Mouse (Mus musculus) embryonic facial prominence, embryonic 13.5 days (tissue): ENCODE results near the gene Ethe1. TPM values are rescaled to one million over a fixed set of nuclear protein-coding genes. Genes with fewer than 3 reads are reported as not detected.
"Not testable (repeated sequence)": the region's sequence is repeated elsewhere in the genome, so short reads cannot be mapped to it uniquely, and the experiment has no call there.

ENCODE experiments used
- ATAC-seq: fragments of 200-750 bp; cut with Nextera tagmentation; 2 replicates; pipeline ENCODE4 v1.8.0; 2017; ENCODE audit warnings: low read depth; ENCODE audit not compliant: insufficient number of reproducible peaks, insufficient read depth, low FRiP score, low TSS enrichment
- H3K27ac ChIP-seq: fragments of 300-500 bp; sonication (generic); 2 replicates; pipeline ENCODE4 v1.5.1; 2015; ENCODE audit warnings: moderate library complexity, mild to moderate bottlenecking, inconsistent platforms
- H3K27me3 ChIP-seq: fragments of 300-500 bp; sonication (generic); 2 replicates; pipeline ENCODE4 v1.6.1; 2015; ENCODE audit warnings: mild to moderate bottlenecking, inconsistent platforms
- H3K36me3 ChIP-seq: fragments of 300-500 bp; sonication (generic); 2 replicates; pipeline ENCODE4 v1.6.1; 2015; ENCODE audit warnings: mild to moderate bottlenecking, inconsistent platforms
- H3K4me1 ChIP-seq: fragments of 300-500 bp; sonication (generic); 2 replicates; pipeline ENCODE4 v1.6.1; 2015; ENCODE audit warnings: inconsistent platforms
- H3K4me2 ChIP-seq: fragments of 300-500 bp; sonication (generic); 2 replicates; pipeline ENCODE4 v1.6.1; 2015; ENCODE audit warnings: moderate library complexity, mild to moderate bottlenecking, inconsistent platforms
- H3K4me3 ChIP-seq: fragments of 300-500 bp; sonication (generic); 2 replicates; pipeline ENCODE4 v1.5.1; 2015; ENCODE audit warnings: mild to moderate bottlenecking, inconsistent platforms
- H3K9ac ChIP-seq: fragments of 300-500 bp; sonication (generic); 2 replicates; pipeline ENCODE4 v1.6.1; 2015; ENCODE audit warnings: mild to moderate bottlenecking, inconsistent platforms
- H3K9me3 ChIP-seq: fragments of 300-500 bp; sonication (generic); 2 replicates; pipeline ENCODE4 v1.6.1; 2016; ENCODE audit warnings: inconsistent platforms
- WGBS: fragments of 180-500 bp; shearing (Covaris S2); methylation state at CpG from one replicate; pipeline ENCODE4 v1.1.7; 2015; ENCODE audit warnings: mixed read lengths; 5-methylcytosine and 5-hydroxymethylcytosine counted together
- polyA plus RNA-seq: library from polyadenylated mRNA; unstranded; fragments of >200 nt; fragmentation: Nextera tagmentation; extraction: Ambion mirVana; gene quantifications from 2 replicates; pipeline ENCODE4 v1.2.1, GENCODE M21; 2015

Gene Ethe1
- polyA plus RNA-seq, 1 experiment from 2014 or later: 26.0 TPM

DNA sequence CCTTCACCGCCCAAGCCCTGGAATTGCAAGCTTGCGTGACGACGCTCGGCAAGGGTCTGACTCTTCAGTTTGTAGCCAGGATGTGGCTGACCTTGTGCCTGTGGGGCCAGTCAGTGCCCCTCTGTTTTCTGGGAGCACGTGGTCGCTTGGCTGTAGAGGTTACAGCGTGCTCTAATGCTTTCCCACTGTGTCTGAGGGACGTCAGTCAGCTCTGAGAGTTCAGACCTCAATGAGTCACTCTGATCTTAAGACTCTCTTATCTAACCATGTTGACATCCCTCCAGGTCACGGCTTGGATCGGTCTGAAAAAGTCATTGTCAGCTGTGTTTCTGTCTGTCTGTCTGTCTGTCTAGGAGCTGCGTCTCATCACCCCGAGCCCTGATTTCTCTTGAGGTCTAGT, 27.5 kb downstream of the Ethe1 start:
- H3K27ac ChIP-seq: no peak overlapping the region
- H3K36me3 ChIP-seq: no peaks in the 10 kb centered on the region
- 73% methylated on average over 13 of the region's 13 CpGs for WGBS
- ATAC-seq: no peak
- H3K4me1 ChIP-seq: peaks cover 24% of the 10 kb centered on the region
- peaks cover 54% of the 10 kb centered on the region for H3K27me3 ChIP-seq
- no peak overlapping the region for H3K4me2 ChIP-seq
- H3K9me3 ChIP-seq: 0 out of 2 replicates have a peak, but pooled peaks cover 2% of the 10 kb centered on the region
- H3K9ac ChIP-seq: no peak overlapping the region
- no peak overlapping the region for H3K4me3 ChIP-seq

DNA sequence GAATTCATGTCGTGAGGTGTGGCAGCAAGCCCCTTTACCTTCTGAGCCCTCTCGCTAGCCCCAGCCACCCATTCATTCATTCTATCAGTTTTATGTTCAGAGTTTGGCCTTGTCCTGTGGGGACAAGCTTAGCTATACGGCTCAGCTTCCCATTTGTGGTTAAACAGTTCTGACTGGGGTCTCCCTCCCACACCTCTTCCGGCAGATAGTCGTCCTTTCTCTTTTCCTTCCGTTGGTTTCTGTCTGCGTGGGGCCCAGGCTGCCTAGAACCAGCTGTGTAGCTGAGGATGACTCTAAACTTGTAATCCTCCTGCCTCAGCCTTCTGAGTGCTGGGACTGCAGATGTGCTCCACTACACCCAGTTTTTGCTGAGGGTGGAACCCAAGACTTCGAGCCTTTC, 30.4 kb downstream of the Ethe1 start:
- Histone ChIP-seq H3K9me3 (peaks cover 7% of the 10 kb centered on the region; the same call in 1 of the 2 replicates), H3K9ac (no peak overlapping the region)
- WGBS: 83% methylated on average over 8 of the region's 8 CpGs

DNA sequence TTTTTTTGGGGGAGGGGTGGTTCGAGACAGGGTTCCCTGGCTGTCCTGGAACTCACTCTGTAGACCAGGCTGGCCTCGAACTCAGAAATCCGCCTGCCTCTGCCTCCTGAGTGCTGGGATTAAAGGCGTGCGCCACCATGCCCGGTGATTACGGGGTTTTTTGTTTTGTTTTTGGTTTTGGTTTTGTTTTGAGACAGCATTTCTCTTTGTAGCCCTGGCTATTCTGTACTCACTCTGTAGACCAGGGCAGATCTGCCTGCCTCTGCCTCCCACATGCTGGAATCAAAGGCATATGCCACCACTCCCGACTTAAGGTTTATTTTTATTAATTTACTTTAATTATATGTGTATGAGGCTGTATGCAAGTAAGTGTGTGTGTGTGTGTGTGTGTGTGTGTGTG, 31.0 kb downstream of the Ethe1 start:
- H3K4me1 ChIP-seq, H3K4me3 ChIP-seq, H3K27ac ChIP-seq, H3K9me3 ChIP-seq, H3K9ac ChIP-seq, H3K36me3 ChIP-seq, H3K4me2 ChIP-seq, ATAC-seq: not testable (repeated sequence)
- peaks cover 19% of the 10 kb centered on the region for H3K27me3 ChIP-seq
- 88% methylated on average over 8 of the region's 8 CpGs for WGBS

More for the DNA sequence above, 30.4 kb downstream of the Ethe1 start:
- H3K4me1 ChIP-seq: peaks cover 2% of the 10 kb centered on the region; the same call in 1 of the 2 replicates
- peaks cover 25% of the 10 kb centered on the region for H3K27me3 ChIP-seq
- no peak overlapping the region for H3K4me2 ChIP-seq
- H3K36me3 ChIP-seq: peaks cover 5% of the 10 kb centered on the region; the same call in 1 of the 2 replicates
- H3K27ac ChIP-seq: no peak overlapping the region
- H3K4me3 ChIP-seq: no peak overlapping the region
- ATAC-seq: no peak

DNA sequence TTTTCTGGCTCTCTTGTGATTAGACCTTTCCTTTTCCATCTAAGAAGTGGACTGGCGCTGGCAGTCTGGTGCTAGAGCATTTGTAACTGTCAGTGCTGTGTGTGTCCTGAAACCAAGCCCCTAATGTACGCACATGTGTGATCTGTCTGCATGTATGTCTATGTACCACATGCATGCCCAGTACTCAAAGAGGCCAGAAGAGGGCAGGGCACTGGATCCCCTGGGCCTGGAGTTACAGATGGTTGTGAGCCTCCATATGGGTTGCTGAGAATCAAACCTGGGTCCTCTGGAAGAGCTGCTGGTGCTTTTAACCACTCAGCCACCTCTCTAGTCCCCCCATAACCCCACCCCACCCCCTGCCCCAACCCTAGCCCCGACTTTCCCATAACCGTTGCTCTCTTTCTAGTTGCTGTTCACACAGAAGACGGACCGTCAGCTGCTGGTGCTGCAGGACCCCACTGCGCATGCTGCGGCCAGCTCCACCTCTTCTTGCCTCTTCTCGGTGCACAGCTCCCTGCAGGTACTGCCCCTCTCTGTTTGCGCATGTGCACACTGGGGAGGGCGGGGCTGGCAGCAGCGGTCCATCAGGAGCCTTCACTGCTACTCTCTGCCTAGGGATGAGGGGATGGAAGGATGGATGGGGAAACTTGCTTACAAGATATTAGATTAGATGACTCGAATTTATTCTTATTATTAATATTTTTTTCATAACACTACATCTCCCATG, 32.5 kb downstream of the Ethe1 start:
- peaks cover 5% of the 10 kb centered on the region; the same call in 1 of the 2 replicates for H3K36me3 ChIP-seq
- H3K4me1 ChIP-seq: no peaks in the 10 kb centered on the region; the same call in 1 of the 2 replicates
- H3K4me3 ChIP-seq: no peak overlapping the region
- no peak overlapping the region for H3K27ac ChIP-seq
- 55% methylated on average over 13 of the region's 13 CpGs for WGBS
- H3K9me3 ChIP-seq: peaks cover 7% of the 10 kb centered on the region; the same call in 1 of the 2 replicates
- no peak for ATAC-seq
- H3K4me2 ChIP-seq: no peak overlapping the region
- no peak overlapping the region for H3K9ac ChIP-seq
- H3K27me3 ChIP-seq: peaks cover 4% of the 10 kb centered on the region; the same call in 1 of the 2 replicates

DNA sequence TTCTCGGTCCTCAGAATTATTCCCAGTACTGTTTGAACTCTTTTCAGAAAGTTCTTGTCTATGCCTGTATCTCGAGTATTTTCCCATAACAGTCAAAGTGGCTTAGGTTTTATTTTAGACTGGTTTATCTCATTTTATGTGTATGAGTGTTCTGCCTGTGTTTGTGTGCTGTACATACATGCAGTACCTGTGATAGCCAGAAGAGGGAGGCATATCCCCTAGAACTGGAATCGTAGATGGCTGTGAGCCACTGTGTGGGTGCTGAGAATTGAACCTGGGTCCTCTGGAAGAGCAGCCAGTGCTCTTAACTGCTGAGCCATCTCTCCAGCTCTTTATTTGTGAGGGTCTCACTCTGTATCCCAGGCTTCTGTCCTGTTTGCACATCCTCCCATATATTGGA, 33.9 kb downstream of the Ethe1 start:
- no peak overlapping the region for H3K4me2 ChIP-seq
- WGBS: 86% methylated on average over 3 of the region's 3 CpGs
- no peak for ATAC-seq

DNA sequence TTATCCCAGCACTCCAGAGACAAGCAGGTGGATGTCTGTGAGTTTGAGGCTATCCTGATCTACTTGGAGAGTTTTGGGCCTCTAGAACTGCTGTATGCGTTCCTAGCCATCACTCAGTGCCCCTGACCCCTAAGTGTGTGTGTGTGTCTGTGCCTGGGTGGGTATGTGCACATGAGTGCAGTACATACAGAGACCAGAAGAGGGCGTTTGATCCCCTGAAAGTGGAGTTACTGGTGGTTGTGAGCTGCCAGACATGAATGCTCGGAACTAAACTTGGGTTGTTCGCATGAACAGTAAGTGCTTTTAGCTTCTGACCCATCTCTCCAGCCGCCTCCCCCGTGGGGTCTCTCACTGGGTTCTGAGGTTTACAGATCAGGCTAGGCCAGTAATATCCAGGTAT, 35.6 kb downstream of the Ethe1 start:
- Histone ChIP-seq H3K9ac (no peak overlapping the region), H3K4me1 (no peaks in the 10 kb centered on the region; the same call in 1 of the 2 replicates), H3K36me3 (peaks cover 5% of the 10 kb centered on the region; the same call in 1 of the 2 replicates), H3K4me2 (no peak overlapping the region), H3K27ac (no peak overlapping the region), H3K4me3 (no peak overlapping the region), H3K9me3 (peaks cover 7% of the 10 kb centered on the region; the same call in 1 of the 2 replicates), H3K27me3 (no peaks in the 10 kb centered on the region)
- WGBS: 85% methylated on average over 6 of the region's 6 CpGs
- no peak for ATAC-seq

More for the DNA sequence above, 33.9 kb downstream of the Ethe1 start:
- Histone ChIP-seq H3K4me3 (no peak overlapping the region), H3K36me3 (peaks cover 5% of the 10 kb centered on the region; the same call in 1 of the 2 replicates), H3K9me3 (peaks cover 7% of the 10 kb centered on the region; the same call in 1 of the 2 replicates), H3K9ac (no peak overlapping the region), H3K27me3 (no peaks in the 10 kb centered on the region), H3K4me1 (no peaks in the 10 kb centered on the region; the same call in 1 of the 2 replicates), H3K27ac (no peak overlapping the region)

DNA sequence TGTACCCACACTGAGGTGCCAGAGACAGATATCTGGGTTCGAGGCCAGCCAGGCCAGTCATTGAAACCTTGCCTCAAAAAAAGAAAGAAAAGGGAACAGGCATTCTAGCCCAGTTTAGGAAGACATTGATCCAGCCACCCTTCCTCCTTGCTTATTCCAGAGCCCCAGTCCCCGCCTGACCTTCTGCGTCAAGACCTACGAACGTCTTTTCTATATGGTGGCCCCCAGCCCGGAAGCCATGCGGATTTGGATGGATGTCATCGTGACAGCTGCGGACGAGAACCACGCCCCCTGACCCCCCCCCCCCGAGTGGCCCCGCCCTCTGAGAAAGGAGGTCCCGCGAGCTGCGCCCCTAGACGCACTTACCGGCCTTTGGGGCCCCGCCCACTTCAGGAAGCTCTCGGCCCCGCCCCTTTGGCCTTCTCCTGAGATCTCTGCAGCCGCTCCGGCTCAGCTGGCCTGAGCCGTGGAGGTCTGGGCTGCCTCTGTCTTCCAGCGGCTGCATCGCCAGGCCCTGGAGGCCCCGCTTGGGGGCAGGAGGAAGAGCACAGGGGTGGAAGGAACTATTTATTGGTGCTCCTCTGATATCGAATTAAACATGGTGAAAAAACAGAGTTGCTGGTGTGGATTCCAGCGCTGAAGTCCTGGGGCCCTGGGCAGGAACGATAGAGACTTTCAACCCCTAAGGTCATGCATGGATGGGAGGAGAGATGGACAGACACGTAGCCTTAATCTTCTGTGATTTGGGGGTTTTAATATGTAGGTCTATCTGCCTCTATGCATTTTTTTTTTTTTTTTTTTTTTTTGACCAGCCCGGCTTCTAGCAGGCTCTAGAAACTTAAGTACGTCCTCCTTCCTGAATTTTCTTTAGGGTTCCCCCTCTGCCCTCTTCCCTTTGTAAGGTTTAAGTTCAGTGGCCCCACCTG, 41.6 kb downstream of the Ethe1 start:
- Histone ChIP-seq H3K36me3 (no peaks in the 10 kb centered on the region), H3K9me3 (no peaks in the 10 kb centered on the region), H3K27ac (peak overlapping the region; percentile 22; the same call in 1 of the 2 replicates), H3K9ac (peak overlapping the region; percentile 68), H3K4me2 (peak overlapping the region; percentile 66), H3K27me3 (no peaks in the 10 kb centered on the region), H3K4me1 (peaks cover 8% of the 10 kb centered on the region), H3K4me3 (peak overlapping the region; percentile 42)
- ATAC-seq: peak; percentile 49; the same call in 1 of the 2 replicates
- WGBS: 8% methylated on average over 32 of the region's 33 CpGs

DNA sequence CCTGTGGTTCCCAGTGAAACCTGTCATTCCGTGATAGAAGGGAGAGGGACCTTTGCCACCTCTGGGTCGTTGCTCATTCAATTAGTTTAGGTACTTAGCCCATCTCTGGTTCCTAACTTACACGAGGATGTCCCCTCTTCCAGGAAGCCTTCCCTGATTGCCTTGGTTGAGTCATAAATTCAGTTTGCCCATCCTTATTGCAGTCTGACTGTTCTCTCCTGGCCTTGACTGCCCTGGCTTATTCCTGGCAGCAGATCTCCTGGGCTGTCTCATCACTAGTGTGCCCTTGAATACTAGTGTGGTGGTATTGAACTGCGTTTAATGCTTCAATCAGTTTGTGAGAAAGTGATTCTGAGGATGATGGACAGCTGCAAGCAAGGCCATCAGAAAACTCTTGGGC, 42.3 kb downstream of the Ethe1 start:
- Histone ChIP-seq H3K27me3 (peaks cover under 1% of the 10 kb centered on the region; the same call in 1 of the 2 replicates), H3K9me3 (no peaks in the 10 kb centered on the region), H3K36me3 (no peaks in the 10 kb centered on the region), H3K4me2 (peak overlapping the region; percentile 66; the same call in 1 of the 2 replicates), H3K9ac (no peak overlapping the region), H3K4me3 (no peak overlapping the region), H3K27ac (no peak overlapping the region), H3K4me1 (peaks cover 8% of the 10 kb centered on the region)
- no peak for ATAC-seq
- WGBS: 66% methylated on average over 4 of the region's 4 CpGs

DNA sequence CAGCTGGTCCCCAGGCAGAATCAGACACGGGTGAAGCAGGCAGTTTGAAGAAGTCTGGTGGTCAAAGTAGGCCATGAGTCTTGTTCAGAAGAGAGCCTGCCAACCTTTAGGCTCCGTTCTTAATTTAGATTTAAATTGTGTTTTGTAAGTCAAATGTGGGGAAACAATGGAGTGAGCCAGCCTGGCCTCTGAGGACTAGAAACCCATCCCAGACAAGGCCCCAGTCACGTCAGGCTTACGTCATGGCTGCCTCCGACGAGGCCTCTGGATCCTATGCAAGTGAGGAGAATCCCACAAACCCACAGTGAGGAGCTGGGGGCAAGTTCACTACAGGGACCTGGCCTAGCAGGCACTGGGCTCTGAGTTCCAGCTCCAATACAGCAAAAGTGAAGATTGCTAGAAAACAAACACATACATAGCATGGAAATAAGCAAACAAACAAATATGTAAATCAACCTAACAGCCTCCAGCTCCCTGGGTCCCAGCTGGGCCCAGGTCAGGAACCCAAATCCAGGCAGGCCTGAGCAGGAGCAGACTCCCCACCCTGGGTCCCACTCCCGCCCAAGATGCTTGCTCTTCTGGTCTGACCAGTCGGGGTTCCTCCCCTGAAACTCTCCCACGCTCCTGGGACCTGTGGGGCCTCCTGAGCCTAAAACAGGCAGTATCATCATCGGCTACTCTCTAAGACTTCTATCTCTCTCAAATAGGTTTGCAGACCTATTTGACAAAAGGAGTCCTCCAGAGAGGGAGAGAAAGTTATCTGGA, 43.0 kb downstream of the Ethe1 start:
- H3K4me1 ChIP-seq: peaks cover 8% of the 10 kb centered on the region
- no peak overlapping the region for H3K4me2 ChIP-seq
- no peak overlapping the region for H3K9ac ChIP-seq
- no peak overlapping the region for H3K4me3 ChIP-seq
- H3K9me3 ChIP-seq: no peaks in the 10 kb centered on the region
- H3K27me3 ChIP-seq: peaks cover 4% of the 10 kb centered on the region; the same call in 1 of the 2 replicates
- ATAC-seq: no peak
- H3K36me3 ChIP-seq: no peaks in the 10 kb centered on the region
- WGBS: 60% methylated on average over 10 of the region's 10 CpGs
- H3K27ac ChIP-seq: peak overlapping the region; percentile 34; the same call in 1 of the 2 replicates

DNA sequence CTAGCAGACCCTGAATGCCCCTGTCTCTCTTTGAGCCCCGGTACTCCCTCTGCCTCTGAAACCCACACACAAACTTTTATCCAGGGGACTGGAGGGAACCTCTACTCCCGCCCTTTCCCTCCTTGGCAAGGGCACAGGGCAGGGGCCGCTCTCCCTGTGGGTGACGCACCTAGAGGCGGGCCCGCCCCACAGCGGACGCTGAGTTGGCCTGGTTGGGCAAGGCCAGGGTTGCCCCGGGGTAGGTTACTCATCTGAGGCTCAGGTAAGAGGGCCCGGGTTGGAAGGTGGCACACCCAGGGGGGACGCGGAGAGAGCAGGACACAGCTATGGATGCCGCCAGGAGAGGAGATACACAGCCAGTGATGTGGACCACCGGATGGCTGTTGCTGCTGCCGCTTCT, 48.9 kb downstream of the Ethe1 start, which contains the start of gene Lypd3:
Lypd3 (plus strand) TSS at position 287 of the 400 bp plus-strand sequence.
- peak within 1 kb of the TSS; percentile 58; the same call in 1 of the 2 replicates for H3K9ac ChIP-seq
- H3K36me3 ChIP-seq: no peaks in the 10 kb centered on the region
- no peak within 1 kb of the TSS; the same call in 1 of the 2 replicates for H3K27ac ChIP-seq
- peaks cover 61% of the 10 kb centered on the region for H3K27me3 ChIP-seq
- peak within 1 kb of the TSS; percentile 48 for H3K4me3 ChIP-seq
- peaks cover 22% of the 10 kb centered on the region for H3K4me1 ChIP-seq
- H3K9me3 ChIP-seq: no peaks in the 10 kb centered on the region
- ATAC-seq: no peak
- 14% methylated on average over 15 of the region's 15 CpGs for WGBS
- H3K4me2 ChIP-seq: peak within 1 kb of the TSS; percentile 82
